Mouse (Mus musculus): Measurements from ENCODE around the gene Sec63.

- TF ChIP-seq CTCF (IDR thresholded peaks at IDR 0.05; ENCODE audit: control insufficient read depth, insufficient read depth, insufficient read length): no peak
- no peak for TF ChIP-seq FOSL1 (IDR thresholded peaks at IDR 0.05; ENCODE audit: insufficient read depth, low read length, poor library complexity, severe bottlenecking)
- TF ChIP-seq MAX (IDR thresholded peaks at IDR 0.05): no peak
Measured at GRCm38 (mm10) chr10:42861446-42861845, 100.2 kb downstream of the Sec63 start.
